Mouse (Mus musculus) hindbrain, postnatal 0 days (tissue): ENCODE measurements around the gene Ppm1a. TPM values are rescaled to one million over a fixed set of nuclear protein-coding genes. Genes with fewer than 3 reads are reported as not detected.
A peak's percentile ranks its signal among the peaks of the same experiment; 100 is the strongest.

Source experiments
- ATAC-seq: fragments of 200-750 bp; cut with Nextera tagmentation; 2 replicates; pipeline ENCODE4 v1.8.0; 2017; ENCODE audit warnings: mild to moderate bottlenecking, moderate TSS enrichment, moderate library complexity
- DNase-seq: peaks from one replicate; pipeline ENCODE4 v3.0.0-alpha.2; 2015; ENCODE audit warnings: low spot score
- H3K27ac ChIP-seq: fragments of 300-500 bp; sonication (generic); 2 replicates; pipeline ENCODE4 v1.5.1; 2014; ENCODE audit warnings: mild to moderate bottlenecking
- H3K27me3 ChIP-seq: fragments of 300-500 bp; sonication (generic); 2 replicates; pipeline ENCODE4 v1.6.1; 2014; ENCODE audit warnings: low read length, mixed read lengths; ENCODE audit not compliant: insufficient read depth
- H3K36me3 ChIP-seq: fragments of 300-500 bp; sonication (generic); 2 replicates; pipeline ENCODE4 v1.6.1; 2014; ENCODE audit warnings: low read length, mixed read lengths; ENCODE audit not compliant: insufficient read depth
- H3K4me1 ChIP-seq: fragments of 300-500 bp; sonication (generic); 2 replicates; pipeline ENCODE4 v1.6.1; 2014; ENCODE audit warnings: antibody characterized with exemption, low read length, mixed read lengths; ENCODE audit not compliant: insufficient read depth
- H3K4me2 ChIP-seq: fragments of 300-500 bp; sonication (generic); 2 replicates; pipeline ENCODE4 v1.6.1; 2014; ENCODE audit warnings: low read depth, mild to moderate bottlenecking, low read length, moderate library complexity, mixed read lengths
- H3K4me3 ChIP-seq: fragments of 300-500 bp; sonication (generic); 2 replicates; pipeline ENCODE4 v1.5.1; 2014; ENCODE audit warnings: low read length
- H3K9ac ChIP-seq: fragments of 300-500 bp; sonication (generic); replicated peaks from 2 replicates; pipeline ENCODE4 v1.6.1; 2014; ENCODE audit warnings: mild to moderate bottlenecking, low read length, moderate library complexity, mixed read lengths
- H3K9me3 ChIP-seq: fragments of 300-500 bp; sonication (generic); 2 replicates; pipeline ENCODE4 v1.6.1; 2016; ENCODE audit warnings: low read length, mixed read lengths
- CTCF ChIP-seq: IDR thresholded peaks from 2 replicates; pipeline ENCODE4 v1.5.1; 2016; ENCODE audit warnings: antibody characterized with exemption, control low read depth, low read depth
- WGBS: fragments of 180-500 bp; shearing (Covaris S2); extraction: QIAGEN DNeasy Blood & Tissue Kit; methylation state at CpG from one replicate; pipeline ENCODE4 v1.1.7; 2014; 5-methylcytosine and 5-hydroxymethylcytosine counted together
- polyA plus RNA-seq: library from polyadenylated mRNA; unstranded; fragments of >200 nt; fragmentation: Nextera tagmentation; extraction: Ambion mirVana; gene quantifications from 2 replicates; pipeline ENCODE4 v1.2.1, GENCODE M21; 2015
- total RNA-seq: library from RNA; depleted of rRNA; stranded (reverse); fragments of >200 nt; gene quantifications from 2 replicates; pipeline ENCODE4 v1.2.3, GENCODE M21; 2014

The Ppm1a gene
- total and polyA plus RNA-seq, 2 experiments from 2014 or later, result 79.1 to 126 TPM

DNA sequence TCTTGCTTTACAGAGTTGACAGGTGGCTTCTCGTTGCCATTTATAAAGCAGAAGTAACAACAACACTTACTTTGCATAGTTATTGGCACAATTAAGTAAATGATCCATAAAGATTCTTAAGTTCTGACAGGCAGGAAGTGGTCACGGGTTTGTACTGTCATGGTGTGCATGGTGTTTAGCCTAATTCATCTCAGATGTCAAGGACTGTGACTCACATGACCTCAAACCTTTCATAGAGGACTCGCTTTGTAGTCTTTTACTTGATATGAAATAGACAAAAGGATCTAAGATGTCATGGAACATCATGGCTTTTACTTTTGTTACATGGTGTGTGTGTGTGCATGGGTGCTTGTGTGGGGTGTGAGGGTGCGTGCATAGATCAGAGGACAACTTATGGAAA, 8.9 kb upstream of the Ppm1a start:
- DNase-seq, result no peak
- Histone ChIP-seq H3K27me3 (no peaks in the 10 kb centered on the region), H3K9me3 (no peaks in the 10 kb centered on the region), H3K36me3 (no peaks in the 10 kb centered on the region), H3K4me3 (no peak overlapping the region), H3K4me2 (no peak overlapping the region), H3K27ac (no peak overlapping the region), H3K4me1 (no peaks in the 10 kb centered on the region), H3K9ac (no peak overlapping the region)
- no peak for ATAC-seq
- 60% methylated on average over 4 of the region's 4 CpGs for WGBS
- TF ChIP-seq CTCF, result no peak

GRCm38 (mm10) chr12:72748841-72749240, 8.4 kb upstream of the Ppm1a start:
- DNase-seq, result no peak
- H3K4me2 ChIP-seq, result no peak overlapping the region
- no peaks in the 10 kb centered on the region for H3K27me3 ChIP-seq
- no peaks in the 10 kb centered on the region for H3K4me1 ChIP-seq
- TF ChIP-seq CTCF, result no peak
- H3K36me3 ChIP-seq, result no peaks in the 10 kb centered on the region
- WGBS, result 85% methylated on average over 4 of the region's 4 CpGs
- no peaks in the 10 kb centered on the region for H3K9me3 ChIP-seq
- H3K9ac ChIP-seq, result no peak overlapping the region
- no peak for ATAC-seq
- no peak overlapping the region for H3K27ac ChIP-seq
- no peak overlapping the region for H3K4me3 ChIP-seq

DNA sequence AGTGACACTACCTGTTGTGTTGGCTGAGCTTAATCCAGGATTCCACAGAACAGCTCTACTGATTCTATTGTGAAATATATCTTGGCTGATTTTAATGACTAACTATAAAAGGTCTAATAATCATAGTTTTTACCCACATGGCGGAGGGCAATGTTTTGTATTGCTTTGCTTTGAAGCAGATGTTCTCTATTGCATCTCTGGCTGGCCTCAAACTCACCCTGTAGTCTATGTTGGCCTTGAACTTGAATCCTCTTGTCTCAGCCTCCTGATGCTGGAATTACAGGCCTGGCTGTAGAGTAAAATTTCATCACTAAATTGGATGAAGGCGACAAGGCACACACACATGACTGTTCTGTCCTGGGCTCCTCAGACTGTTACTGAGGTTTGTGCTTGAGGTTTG, 7.8 kb upstream of the Ppm1a start:
- H3K27me3 ChIP-seq, result no peaks in the 10 kb centered on the region
- H3K4me1 ChIP-seq, result no peaks in the 10 kb centered on the region
- no peak overlapping the region for H3K27ac ChIP-seq
- no peak overlapping the region for H3K4me2 ChIP-seq
- ATAC-seq (no peak), DNase-seq (no peak)
- no peak overlapping the region for H3K9ac ChIP-seq
- 92% methylated on average over 2 of the region's 2 CpGs for WGBS
- H3K4me3 ChIP-seq, result no peak overlapping the region
- H3K9me3 ChIP-seq, result no peaks in the 10 kb centered on the region
- TF ChIP-seq CTCF, result no peak
- no peaks in the 10 kb centered on the region for H3K36me3 ChIP-seq

- WGBS, result 89% methylated on average over 5 of the region's 5 CpGs
- no peak for TF ChIP-seq CTCF
- no peak for ATAC-seq
These were observed 7.2 kb upstream of the Ppm1a start for GRCm38 (mm10) chr12:72750016-72750415.

DNA sequence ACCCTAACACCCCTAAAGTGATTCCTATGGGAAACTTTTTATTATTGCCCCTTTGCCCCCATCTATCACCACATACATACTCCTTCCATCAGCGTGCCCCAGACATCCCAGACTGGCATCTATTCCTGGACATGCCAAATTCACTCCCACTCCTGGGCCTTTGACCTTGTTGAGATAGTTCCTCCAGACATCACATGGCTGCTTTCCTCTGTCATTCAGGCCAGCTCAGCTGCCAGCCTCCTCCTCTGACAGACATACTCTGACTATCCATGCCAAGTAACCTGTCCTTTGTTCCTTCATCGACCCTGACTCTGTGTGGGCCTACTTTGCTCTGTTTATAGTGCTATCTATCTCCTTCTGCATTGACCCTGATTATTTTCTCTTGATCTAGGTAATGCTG, 6.6 kb upstream of the Ppm1a start:
- H3K4me1 ChIP-seq, result no peaks in the 10 kb centered on the region
- H3K4me3 ChIP-seq, result no peak overlapping the region
- 84% methylated on average over 2 of the region's 2 CpGs for WGBS
- no peak overlapping the region for H3K27ac ChIP-seq
- H3K9ac ChIP-seq, result no peak overlapping the region
- H3K36me3 ChIP-seq, result no peaks in the 10 kb centered on the region
- ATAC-seq (no peak), DNase-seq (no peak)
- H3K9me3 ChIP-seq, result no peaks in the 10 kb centered on the region
- H3K27me3 ChIP-seq, result no peaks in the 10 kb centered on the region
- no peak overlapping the region for H3K4me2 ChIP-seq
- no peak for TF ChIP-seq CTCF

More at GRCm38 (mm10) chr12:72750016-72750415, 7.2 kb upstream of the Ppm1a start:
- no peaks in the 10 kb centered on the region for H3K27me3 ChIP-seq
- H3K27ac ChIP-seq, result no peak overlapping the region
- no peak overlapping the region for H3K9ac ChIP-seq
- H3K36me3 ChIP-seq, result no peaks in the 10 kb centered on the region
- no peak overlapping the region for H3K4me2 ChIP-seq
- H3K4me1 ChIP-seq, result no peaks in the 10 kb centered on the region
- H3K9me3 ChIP-seq, result no peaks in the 10 kb centered on the region
- no peak for DNase-seq
- no peak overlapping the region for H3K4me3 ChIP-seq

GRCm38 (mm10) chr12:72757596-72757995, 341 bp downstream of the Ppm1a start:
- Histone ChIP-seq H3K4me1 (0 out of 2 replicates have a peak, but pooled peaks cover 4% of the 10 kb centered on the region), H3K27me3 (no peaks in the 10 kb centered on the region), H3K4me2 (no peak overlapping the region), H3K36me3 (no peaks in the 10 kb centered on the region), H3K9me3 (no peaks in the 10 kb centered on the region), H3K4me3 (no peak overlapping the region), H3K27ac (no peak overlapping the region), H3K9ac (no peak overlapping the region)
- 0% methylated on average over 1 of the region's 1 CpGs for WGBS
- no peak for DNase-seq
- TF ChIP-seq CTCF, result no peak
- ATAC-seq, result no peak

GRCm38 (mm10) chr12:72759956-72760355, 2.7 kb downstream of the Ppm1a start:
- Histone ChIP-seq H3K4me3 (peak overlapping the region; percentile 95), H3K4me2 (peak overlapping the region; percentile 71), H3K36me3 (no peaks in the 10 kb centered on the region), H3K27ac (peak overlapping the region; percentile 100), H3K4me1 (peaks cover 12% of the 10 kb centered on the region), H3K27me3 (no peaks in the 10 kb centered on the region), H3K9me3 (no peaks in the 10 kb centered on the region), H3K9ac (peak overlapping the region; percentile 100; the same call in 1 of the 2 replicates)
- ATAC-seq (no peak), DNase-seq (no peak)
- TF ChIP-seq CTCF, result no peak
- WGBS, result 10% methylated on average over 7 of the region's 7 CpGs
